In the genomic region with DNA sequence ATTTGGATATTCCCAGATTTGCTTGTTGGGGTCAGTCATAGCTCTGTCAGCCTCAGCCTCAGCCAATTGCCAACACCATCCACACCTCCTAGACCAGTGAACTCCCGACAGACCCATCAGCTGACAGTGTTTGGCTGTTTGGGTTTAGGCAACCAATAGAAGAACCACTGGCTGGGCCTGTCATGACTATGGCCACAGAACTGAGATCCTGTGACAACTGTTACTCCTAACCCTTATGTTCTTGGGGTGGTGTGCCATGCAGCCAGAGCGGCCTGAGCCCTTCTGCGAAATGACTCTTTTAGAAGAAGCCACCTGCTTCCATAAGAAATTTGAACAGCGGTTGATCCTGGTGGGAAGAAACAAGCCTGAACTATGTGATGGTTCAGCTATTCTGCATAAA, we compare ENCODE assay signal across 23 mouse cellular contexts. TPM values are rescaled to one million over a fixed set of nuclear protein-coding genes. Genes with fewer than 3 reads are reported as not detected.
DNase-seq lines count a peak whose midpoint lies in the region; ATAC-seq and TF ChIP-seq lines count a peak whose summit lies in the region.
"Had no signal": no experiment of that assay in that cellular context is flagged by ENCODE, and none has a peak within 500 bp of the region (broad histone marks: within the 10 kb centered on the region; RNA-seq: fewer than 3 reads in every experiment).

No protein-coding gene starts in this region.

- no peak for DNase-seq in limb, embryonic 10.5 days (ENCODE audit: low spot score)
- DNase-seq in frontal cortex, postnatal 25 days (ENCODE audit: low spot score in 2 of 2), result no peak
- DNase-seq: adrenal gland, adult 8-10 months had no signal

- H3K4me1 ChIP-seq in limb, embryonic 12.5 days (replicated peaks), result no peaks in the 10 kb centered on the region; the same call in 1 of the 2 replicates
- peaks cover 11% of the 10 kb centered on the region for H3K4me1 ChIP-seq in limb, embryonic 10.5 days
- H3K4me1 ChIP-seq in E14TG2a.4 (replicated peaks; ENCODE audit: low read depth, low read length), result peaks cover 26% of the 10 kb centered on the region
- H3K4me1 ChIP-seq in ES-Bruce4 (ENCODE audit: control insufficient read depth, insufficient read depth, low read length), result no peaks in the 10 kb centered on the region
- H3K4me1 ChIP-seq in kidney, embryonic 15.5 days, result peaks cover 6% of the 10 kb centered on the region; the same call in 1 of the 2 replicates

- no peak for TF ChIP-seq EP300 in ES-Bruce4 (IDR thresholded peaks at IDR 0.05; ENCODE audit: insufficient read depth, low read depth, low read length)

- H3K36me3 ChIP-seq in limb, embryonic 12.5 days, result no peaks in the 10 kb centered on the region
- no peaks in the 10 kb centered on the region for H3K36me3 ChIP-seq in limb, embryonic 10.5 days
- H3K36me3 ChIP-seq in E14TG2a.4 (ENCODE audit: insufficient read depth, low read length) (peaks cover 55% of the 10 kb centered on the region), ES-Bruce4 (ENCODE audit: control insufficient read depth, insufficient read depth, low read length, poor library complexity, severe bottlenecking) (no peaks in the 10 kb centered on the region), myocyte (ENCODE audit: control insufficient read depth, insufficient read depth) (peaks cover 6% of the 10 kb centered on the region)
- no peaks in the 10 kb centered on the region for H3K36me3 ChIP-seq in kidney, embryonic 15.5 days
- H3K36me3 ChIP-seq: G1E had no signal

- 81% methylated on average over 4 of the region's 4 CpGs for WGBS in limb, embryonic 12.5 days
- WGBS in limb, embryonic 10.5 days, result 79% methylated on average over 4 of the region's 4 CpGs
- 80% methylated on average over 4 of the region's 4 CpGs for WGBS in kidney, embryonic 15.5 days

- peaks cover 4% of the 10 kb centered on the region; the same call in 1 of the 2 replicates for H3K9me3 ChIP-seq in limb, embryonic 12.5 days
- 0 out of 2 replicates have a peak, but pooled peaks cover 1% of the 10 kb centered on the region for H3K9me3 ChIP-seq in limb, embryonic 10.5 days (replicated peaks)
- H3K9me3 ChIP-seq in E14TG2a.4 (ENCODE audit: low read length), result no peaks in the 10 kb centered on the region
- H3K9me3 ChIP-seq in ES-Bruce4 (replicated peaks; ENCODE audit: control insufficient read depth, insufficient read depth, low read length, poor library complexity, severe bottlenecking), result no peaks in the 10 kb centered on the region
- no peaks in the 10 kb centered on the region for H3K9me3 ChIP-seq in kidney, embryonic 15.5 days (replicated peaks)

- peaks cover 11% of the 10 kb centered on the region; the same call in 1 of the 2 replicates for H3K27me3 ChIP-seq in limb, embryonic 12.5 days
- H3K27me3 ChIP-seq in limb, embryonic 10.5 days (ENCODE audit: low read depth, poor library complexity, severe bottlenecking), result peaks cover 22% of the 10 kb centered on the region
- no peaks in the 10 kb centered on the region for H3K27me3 ChIP-seq in E14TG2a.4 (ENCODE audit: insufficient read depth, low read length)
- no peaks in the 10 kb centered on the region for H3K27me3 ChIP-seq in ES-Bruce4 (ENCODE audit: control insufficient read depth, insufficient read depth, low read length, poor library complexity, severe bottlenecking)
- H3K27me3 ChIP-seq in myocyte (ENCODE audit: control insufficient read depth, insufficient read depth, insufficient read length), result no peaks in the 10 kb centered on the region
- no peaks in the 10 kb centered on the region for H3K27me3 ChIP-seq in kidney, embryonic 15.5 days
- H3K27me3 ChIP-seq: CH12.LX, Patski had no signal

- no peak overlapping the region for H3K27ac ChIP-seq in limb, embryonic 12.5 days
- H3K27ac ChIP-seq in limb, embryonic 10.5 days, result no peak overlapping the region
- no peak overlapping the region for H3K27ac ChIP-seq in ES-Bruce4 (ENCODE audit: insufficient read depth, low read length)
- H3K27ac ChIP-seq in kidney, embryonic 15.5 days, result no peak overlapping the region

- no peak overlapping the region for H3K9ac ChIP-seq in limb, embryonic 12.5 days (replicated peaks)
- peak overlapping the region; percentile 66 for H3K9ac ChIP-seq in ES-Bruce4 (ENCODE audit: low read depth, poor library complexity, severe bottlenecking)
- no peak overlapping the region for H3K9ac ChIP-seq in kidney, embryonic 15.5 days

- H3K79me2 ChIP-seq in myocyte (ENCODE audit: control insufficient read depth, insufficient read depth), result no peaks in the 10 kb centered on the region

- no peak overlapping the region for H3K4me3 ChIP-seq in limb, embryonic 12.5 days (replicated peaks)
- H3K4me3 ChIP-seq in limb, embryonic 10.5 days, result no peak overlapping the region
- H3K4me3 ChIP-seq in E14TG2a.4 (replicated peaks; ENCODE audit: low read length) (peak overlapping the region; percentile 57), ES-Bruce4 (ENCODE audit: low read depth, low read length) (no peak overlapping the region), myocyte (no peak overlapping the region)
- H3K4me3 ChIP-seq in kidney, embryonic 15.5 days (replicated peaks), result no peak overlapping the region

- 0 out of 2 replicates have a peak, but pooled peaks have one; percentile 15 for ATAC-seq in limb, embryonic 12.5 days (ENCODE audit: insufficient number of reproducible peaks, insufficient read depth, low FRiP score, low TSS enrichment, low read depth)
- no peak for ATAC-seq in megakaryocyte-erythroid progenitor cell, adult 5-6 weeks (replicated peaks; ENCODE audit: low FRiP score, low TSS enrichment, poor library complexity, severe bottlenecking)
- no peak for ATAC-seq in kidney, embryonic 15.5 days (replicated peaks; ENCODE audit: low FRiP score)
- ATAC-seq: CD4-positive, CD25-positive, alpha-beta regulatory T cell, adult 4 months; Patski had no signal

- H3ac ChIP-seq in myocyte (ENCODE audit: control insufficient read depth, insufficient read length), result no peak overlapping the region

- TF ChIP-seq CTCF in E14TG2a.4 (conservative IDR thresholded peaks at IDR 0.05; ENCODE audit: low read length), result no peak
- no peak for TF ChIP-seq CTCF in ES-Bruce4 (IDR thresholded peaks at IDR 0.05; ENCODE audit: low read depth, low read length)

- no peak overlapping the region for H3K4me2 ChIP-seq in limb, embryonic 12.5 days
- no peak overlapping the region for H3K4me2 ChIP-seq in myocyte (ENCODE audit: low read depth)
- H3K4me2 ChIP-seq in kidney, embryonic 15.5 days, result no peak overlapping the region

- TF ChIP-seq POLR2A in ES-Bruce4 (IDR thresholded peaks at IDR 0.05; ENCODE audit: insufficient read depth, low read length), result no peak
- TF ChIP-seq POLR2A in myocyte (IDR thresholded peaks at IDR 0.05; ENCODE audit: insufficient read length, low read depth), result no peak

TF ChIP-seq in myocyte, 11 proteins besides CTCF, POLR2A, EP300 and RAD21:
- no peak for TF ChIP-seq SRF (IDR thresholded peaks at IDR 0.05; ENCODE audit: control insufficient read depth, insufficient read length, low read depth)
- TF ChIP-seq TCF3 (IDR thresholded peaks at IDR 0.05; ENCODE audit: insufficient read length, low read depth), result no peak
- TF ChIP-seq TCF12 (IDR thresholded peaks at IDR 0.05; ENCODE audit: insufficient read depth, poor library complexity, severe bottlenecking), result no peak
- TF ChIP-seq MAX (IDR thresholded peaks at IDR 0.05; ENCODE audit: low read depth), result no peak
- no peak for TF ChIP-seq REST (IDR thresholded peaks at IDR 0.05; ENCODE audit: insufficient read depth, insufficient read length)
- no peak for TF ChIP-seq E2F4 (IDR thresholded peaks at IDR 0.05; ENCODE audit: insufficient read depth)
- peak in 1 of 3 experiments; percentile 69 for TF ChIP-seq MYOG (IDR thresholded peaks at IDR 0.05; ENCODE audit: control insufficient read depth in 1 of 3, insufficient read depth in 1 of 3, insufficient read length in 2 of 3, low read depth in 2 of 3)
- TF ChIP-seq MYOD1 (IDR thresholded peaks at IDR 0.05; ENCODE audit: control insufficient read depth in 1 of 3, insufficient read length in 2 of 3, low read depth in 2 of 3), result peak; percentile 35 to 83 (median 79)

RNA-seq across cellular contexts. Expression of gene Tbata, which starts 39.4 kb away (rescaled TPM):
- not detected in 2 replicates for polyA plus RNA-seq in limb, embryonic 12.5 days (2016; fragmentation: Nextera tagmentation; extraction: Ambion mirVana)
- polyA plus RNA-seq in limb, embryonic 10.5 days (2016; fragmentation: Nextera tagmentation; extraction: Ambion mirVana), result not detected in 2 replicates
- polyA plus RNA-seq in ES-Bruce4 (2011; ENCODE audit: insufficient read depth, insufficient read length, low read depth, missing spikeins), result not detected in 2 replicates
- not detected for polyA plus RNA-seq in myocyte (2012; fragmentation: generic; extraction: Trizol)
- total RNA-seq in megakaryocyte-erythroid progenitor cell, adult 5-6 weeks (2014; fragmentation: Nextera tagmentation), result not detected in 2 replicates
- total RNA-seq in megakaryocyte-erythroid progenitor cell, adult 5-6 weeks (2017), result not detected in 2 replicates
- 0.23 TPM in 1 of 2 replicates, not detected in the other for polyA plus RNA-seq in kidney, embryonic 15.5 days (2015; fragmentation: Nextera tagmentation; extraction: Ambion mirVana)
- total RNA-seq: adrenal gland, adult 18-20 months; adrenal gland, adult 2 months; adrenal gland, adult 8-10 months; adrenal gland, postnatal 10 days; adrenal gland, postnatal 14 days; adrenal gland, postnatal 25 days; adrenal gland, postnatal 36 days; ES-E14; G1E; MEL had no signal
- polyA plus RNA-seq: activated CD4-positive, CD25-positive, alpha-beta regulatory T cell, adult 4 months; adrenal gland, adult 2 months; C2C12; CD4-positive, CD25-positive, alpha-beta regulatory T cell, adult 4 months; G1E; Patski had no signal
